Mouse (Mus musculus) hindbrain, embryonic 14.5 days (tissue): Measurements from ENCODE around the gene Plppr5. TPM values are rescaled to one million over a fixed set of nuclear protein-coding genes. Genes with fewer than 3 reads are reported as not detected.

Experiments used
- ATAC-seq: fragments of 200-750 bp; cut with Nextera tagmentation; 2 replicates; pipeline ENCODE4 v1.8.0; 2017; ENCODE audit warnings: moderate number of reproducible peaks, mild to moderate bottlenecking, moderate TSS enrichment, moderate library complexity; ENCODE audit not compliant: low FRiP score
- DNase-seq: peaks from one replicate; pipeline ENCODE4 v3.0.0-alpha.2; 2015; ENCODE audit warnings: low spot score
- H3K27ac ChIP-seq: fragments of 300-500 bp; sonication (generic); 2 replicates; pipeline ENCODE4 v1.5.1; 2014; ENCODE audit warnings: mild to moderate bottlenecking, moderate library complexity
- H3K27me3 ChIP-seq: fragments of 300-500 bp; sonication (generic); 2 replicates; pipeline ENCODE4 v1.6.1; 2014; ENCODE audit warnings: mild to moderate bottlenecking, low read length, mixed read lengths; ENCODE audit not compliant: control insufficient read depth, insufficient read depth
- H3K36me3 ChIP-seq: fragments of 300-500 bp; sonication (generic); replicated peaks from 2 replicates; pipeline ENCODE4 v1.6.1; 2014; ENCODE audit not compliant: control insufficient read depth, insufficient read depth
- H3K4me1 ChIP-seq: fragments of 300-500 bp; sonication (generic); replicated peaks from 2 replicates; pipeline ENCODE4 v1.6.1; 2014; ENCODE audit warnings: antibody characterized with exemption, low read length, mixed read lengths; ENCODE audit not compliant: control insufficient read depth, insufficient read depth
- H3K4me2 ChIP-seq: fragments of 300-500 bp; sonication (generic); replicated peaks from 2 replicates; pipeline ENCODE4 v1.6.1; 2014; ENCODE audit warnings: mild to moderate bottlenecking, moderate library complexity
- H3K4me3 ChIP-seq: fragments of 300-500 bp; sonication (generic); replicated peaks from 2 replicates; pipeline ENCODE4 v1.5.1; 2014; ENCODE audit warnings: mild to moderate bottlenecking, low read length
- H3K9ac ChIP-seq: fragments of 300-500 bp; sonication (generic); 2 replicates; pipeline ENCODE4 v1.6.1; 2014
- H3K9me3 ChIP-seq: fragments of 300-500 bp; sonication (generic); 2 replicates; pipeline ENCODE4 v1.6.1; 2016; ENCODE audit warnings: low read length; ENCODE audit not compliant: control insufficient read depth
- WGBS: fragments of 180-500 bp; shearing (Covaris S2); extraction: QIAGEN DNeasy Blood & Tissue Kit; methylation state at CpG from one replicate; pipeline ENCODE4 v1.1.7; 2014; 5-methylcytosine and 5-hydroxymethylcytosine counted together
- polyA plus RNA-seq: library from polyadenylated mRNA; unstranded; fragments of >200 nt; fragmentation: Nextera tagmentation; extraction: Ambion mirVana; gene quantifications from 2 replicates; pipeline ENCODE4 v1.2.1, GENCODE M21; 2014

Plppr5 gene
- polyA plus RNA-seq, 1 experiment from 2014 or later, result 8.2 TPM

- WGBS, result 80% methylated on average over 6 of the region's 6 CpGs
- Histone ChIP-seq H3K4me1 (no peaks in the 10 kb centered on the region), H3K9ac (no peak overlapping the region), H3K27me3 (no peaks in the 10 kb centered on the region), H3K9me3 (no peaks in the 10 kb centered on the region), H3K4me2 (no peak overlapping the region), H3K36me3 (no peaks in the 10 kb centered on the region), H3K27ac (no peak overlapping the region), H3K4me3 (no peak overlapping the region)
- ATAC-seq (no peak), DNase-seq (no peak)
These were observed 110.0 kb downstream of the Plppr5 start for GRCm38 (mm10) chr3:117684640-117685039.

GRCm38 (mm10) chr3:117686036-117686435, 111.4 kb downstream of the Plppr5 start:
- H3K9me3 ChIP-seq, result no peaks in the 10 kb centered on the region
- H3K27ac ChIP-seq, result no peak overlapping the region
- H3K27me3 ChIP-seq, result no peaks in the 10 kb centered on the region
- H3K36me3 ChIP-seq, result no peaks in the 10 kb centered on the region
- H3K9ac ChIP-seq, result no peak overlapping the region
- H3K4me3 ChIP-seq, result no peak overlapping the region
- DNase-seq (no peak), ATAC-seq (no peak)
- H3K4me2 ChIP-seq, result no peak overlapping the region
- H3K4me1 ChIP-seq, result no peaks in the 10 kb centered on the region
- 81% methylated on average over 3 of the region's 3 CpGs for WGBS

- Histone ChIP-seq H3K9me3 (no peaks in the 10 kb centered on the region), H3K4me2 (no peak overlapping the region), H3K4me1 (no peaks in the 10 kb centered on the region), H3K4me3 (no peak overlapping the region), H3K36me3 (no peaks in the 10 kb centered on the region), H3K27ac (no peak overlapping the region), H3K9ac (no peak overlapping the region), H3K27me3 (no peaks in the 10 kb centered on the region)
- ATAC-seq, result no peak
- DNase-seq, result no peak
- WGBS, result 89% methylated on average over 7 of the region's 7 CpGs
These were observed 112.0 kb downstream of the Plppr5 start for GRCm38 (mm10) chr3:117686648-117687047.

GRCm38 (mm10) chr3:117694736-117695135, 120.1 kb downstream of the Plppr5 start:
- Histone ChIP-seq H3K4me1 (no peaks in the 10 kb centered on the region), H3K27ac (no peak overlapping the region), H3K36me3 (no peaks in the 10 kb centered on the region), H3K9ac (no peak overlapping the region), H3K9me3 (no peaks in the 10 kb centered on the region), H3K27me3 (no peaks in the 10 kb centered on the region), H3K4me3 (no peak overlapping the region), H3K4me2 (no peak overlapping the region)
- no peak for DNase-seq
- WGBS, result 74% methylated on average over 1 of the region's 1 CpGs
- ATAC-seq, result no peak

GRCm38 (mm10) chr3:117696350-117696749, 121.7 kb downstream of the Plppr5 start:
- no peak overlapping the region for H3K4me2 ChIP-seq
- no peak overlapping the region for H3K27ac ChIP-seq
- no peaks in the 10 kb centered on the region for H3K4me1 ChIP-seq
- H3K9me3 ChIP-seq, result no peaks in the 10 kb centered on the region
- ATAC-seq (no peak), DNase-seq (no peak)
- H3K27me3 ChIP-seq, result no peaks in the 10 kb centered on the region
- no peak overlapping the region for H3K9ac ChIP-seq
- WGBS, result 82% methylated on average over 5 of the region's 5 CpGs
- no peaks in the 10 kb centered on the region for H3K36me3 ChIP-seq
- no peak overlapping the region for H3K4me3 ChIP-seq

GRCm38 (mm10) chr3:117708788-117709187, 134.2 kb downstream of the Plppr5 start:
- no peak overlapping the region for H3K4me2 ChIP-seq
- no peak for ATAC-seq
- H3K4me1 ChIP-seq, result no peaks in the 10 kb centered on the region
- no peaks in the 10 kb centered on the region for H3K36me3 ChIP-seq
- no peak overlapping the region for H3K4me3 ChIP-seq
- no peaks in the 10 kb centered on the region for H3K27me3 ChIP-seq
- no peaks in the 10 kb centered on the region for H3K9me3 ChIP-seq
- no peak overlapping the region for H3K9ac ChIP-seq
- no peak for DNase-seq
- no peak overlapping the region for H3K27ac ChIP-seq

GRCm38 (mm10) chr3:117716534-117717280, 142.1 kb downstream of the Plppr5 start:
- no peak overlapping the region for H3K9ac ChIP-seq
- ATAC-seq (no peak), DNase-seq (no peak)
- no peaks in the 10 kb centered on the region for H3K36me3 ChIP-seq
- H3K4me2 ChIP-seq, result no peak overlapping the region
- H3K27me3 ChIP-seq, result no peaks in the 10 kb centered on the region
- 88% methylated on average over 3 of the region's 3 CpGs for WGBS
- H3K4me1 ChIP-seq, result no peaks in the 10 kb centered on the region
- H3K27ac ChIP-seq, result no peak overlapping the region
- H3K4me3 ChIP-seq, result no peak overlapping the region
- no peaks in the 10 kb centered on the region for H3K9me3 ChIP-seq

GRCm38 (mm10) chr3:117723390-117723789, 148.8 kb downstream of the Plppr5 start:
- Histone ChIP-seq H3K4me1 (no peaks in the 10 kb centered on the region), H3K36me3 (no peaks in the 10 kb centered on the region), H3K4me3 (no peak overlapping the region), H3K9ac (no peak overlapping the region), H3K4me2 (no peak overlapping the region), H3K27me3 (no peaks in the 10 kb centered on the region), H3K27ac (no peak overlapping the region), H3K9me3 (no peaks in the 10 kb centered on the region)
- no peak for DNase-seq
- ATAC-seq, result no peak

GRCm38 (mm10) chr3:117724521-117724920, 149.9 kb downstream of the Plppr5 start:
- Histone ChIP-seq H3K27ac (no peak overlapping the region), H3K9ac (no peak overlapping the region), H3K36me3 (no peaks in the 10 kb centered on the region), H3K4me1 (no peaks in the 10 kb centered on the region), H3K4me2 (no peak overlapping the region), H3K27me3 (no peaks in the 10 kb centered on the region), H3K9me3 (no peaks in the 10 kb centered on the region), H3K4me3 (no peak overlapping the region)
- WGBS, result 63% methylated on average over 5 of the region's 5 CpGs
- no peak for ATAC-seq
- no peak for DNase-seq

GRCm38 (mm10) chr3:117725501-117725900, 150.9 kb downstream of the Plppr5 start:
- ATAC-seq (no peak), DNase-seq (no peak)
- WGBS, result 85% methylated on average over 1 of the region's 1 CpGs
- no peak overlapping the region for H3K4me2 ChIP-seq
- H3K27ac ChIP-seq, result no peak overlapping the region
- H3K9ac ChIP-seq, result no peak overlapping the region
- H3K9me3 ChIP-seq, result no peaks in the 10 kb centered on the region
- H3K4me3 ChIP-seq, result no peak overlapping the region
- H3K27me3 ChIP-seq, result no peaks in the 10 kb centered on the region
- H3K36me3 ChIP-seq, result no peaks in the 10 kb centered on the region
- H3K4me1 ChIP-seq, result no peaks in the 10 kb centered on the region
